Mouse (Mus musculus) lung, postnatal 25 days (tissue): ENCODE results near the gene Zrsr2.

Experiments
- DNase-seq: peaks from one replicate; pipeline ENCODE4 v3.0.0; 2022; ENCODE audit warnings: low spot score

The Zrsr2 gene

GRCm38 (mm10) chrX:163885539-163885981 is 72.9 kb downstream of the Zrsr2 start:
- DNase-seq = no peak
